Mouse (Mus musculus) forebrain, embryonic 12.5 days (tissue): ENCODE results near the gene Pabpn1. TPM values are rescaled to one million over a fixed set of nuclear protein-coding genes. Genes with fewer than 3 reads are reported as not detected.
"Not testable (repeated sequence)": the region's sequence is repeated elsewhere in the genome, so short reads cannot be mapped to it uniquely, and the experiment has no call there.

ENCODE experiments used
- ATAC-seq: fragments of 200-750 bp; cut with Nextera tagmentation; 2 replicates; pipeline ENCODE4 v1.8.0; 2017; ENCODE audit warnings: moderate TSS enrichment; ENCODE audit not compliant: low FRiP score
- H3K27ac ChIP-seq: fragments of 300-500 bp; sonication (generic); 2 replicates; pipeline ENCODE4 v1.5.1; 2016; ENCODE audit warnings: mild to moderate bottlenecking
- H3K27me3 ChIP-seq: fragments of 300-500 bp; sonication (generic); 2 replicates; pipeline ENCODE4 v1.6.1; 2016; ENCODE audit warnings: mild to moderate bottlenecking
- H3K36me3 ChIP-seq: fragments of 300-500 bp; sonication (generic); replicated peaks from 2 replicates; pipeline ENCODE4 v1.6.1; 2016; ENCODE audit warnings: mild to moderate bottlenecking
- H3K4me1 ChIP-seq: fragments of 300-500 bp; sonication (generic); 2 replicates; pipeline ENCODE4 v1.6.1; 2016
- H3K4me2 ChIP-seq: fragments of 300-500 bp; sonication (generic); 2 replicates; pipeline ENCODE4 v1.6.1; 2016; ENCODE audit warnings: mild to moderate bottlenecking, moderate library complexity
- H3K4me3 ChIP-seq: fragments of 300-500 bp; sonication (generic); replicated peaks from 2 replicates; pipeline ENCODE4 v1.5.1; 2016; ENCODE audit warnings: mild to moderate bottlenecking
- H3K9ac ChIP-seq: fragments of 300-500 bp; sonication (generic); 2 replicates; pipeline ENCODE4 v1.6.1; 2016; ENCODE audit warnings: mild to moderate bottlenecking
- H3K9me3 ChIP-seq: fragments of 300-500 bp; sonication (generic); 2 replicates; pipeline ENCODE4 v1.6.1; 2016
- WGBS: fragments of 180-500 bp; shearing (Covaris S2); methylation state at CpG from one replicate; pipeline ENCODE4 v1.1.7; 2016; 5-methylcytosine and 5-hydroxymethylcytosine counted together
- polyA plus RNA-seq: library from polyadenylated mRNA; unstranded; fragments of >200 nt; fragmentation: Nextera tagmentation; extraction: Ambion mirVana; gene quantifications from 2 replicates; pipeline ENCODE4 v1.2.1, GENCODE M21; 2016

The Pabpn1 gene
- polyA plus RNA-seq, 1 experiment from 2014 or later, result 211 TPM

- no peak overlapping the region for H3K9ac ChIP-seq
- no peak overlapping the region for H3K27ac ChIP-seq
- no peak overlapping the region for H3K4me2 ChIP-seq
- no peaks in the 10 kb centered on the region for H3K27me3 ChIP-seq
- H3K36me3 ChIP-seq, result no peaks in the 10 kb centered on the region
- no peak for ATAC-seq
- no peaks in the 10 kb centered on the region for H3K9me3 ChIP-seq
- H3K4me3 ChIP-seq, result no peak overlapping the region
- no peaks in the 10 kb centered on the region; the same call in 1 of the 2 replicates for H3K4me1 ChIP-seq
- WGBS, result 87% methylated on average over 3 of the region's 3 CpGs
These were observed 47.9 kb downstream of the Pabpn1 start for GRCm38 (mm10) chr14:54940176-54940530.

- no peaks in the 10 kb centered on the region for H3K27me3 ChIP-seq
These were observed 49.0 kb downstream of the Pabpn1 start for GRCm38 (mm10) chr14:54941024-54941978.

DNA sequence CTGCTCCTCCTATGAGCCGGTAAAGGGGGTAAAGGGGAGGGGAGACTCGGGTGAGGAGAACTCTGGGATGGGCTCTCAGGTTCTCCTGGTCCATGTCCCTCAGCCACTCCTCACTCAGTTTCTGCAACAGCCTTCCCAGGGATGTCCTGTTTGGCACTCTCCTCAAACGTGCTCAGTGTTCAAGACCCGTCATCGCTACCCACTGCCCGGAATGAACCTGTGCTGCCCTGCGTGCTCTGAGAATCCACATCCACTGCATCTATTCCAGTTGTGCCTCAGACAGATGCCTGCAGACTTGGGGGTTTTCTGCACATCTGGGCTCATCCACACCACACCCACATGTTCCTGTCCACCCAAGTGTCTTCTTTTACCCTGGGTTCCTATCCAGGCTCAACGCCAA is 50.2 kb downstream of the Pabpn1 start:
- no peaks in the 10 kb centered on the region for H3K9me3 ChIP-seq
- H3K27me3 ChIP-seq, result no peaks in the 10 kb centered on the region
- H3K4me1 ChIP-seq, result no peaks in the 10 kb centered on the region
- no peak overlapping the region for H3K27ac ChIP-seq
- H3K4me3 ChIP-seq, result no peak overlapping the region
- no peak overlapping the region for H3K9ac ChIP-seq
- ATAC-seq, result no peak
- WGBS, result 93% methylated on average over 8 of the region's 8 CpGs
- no peaks in the 10 kb centered on the region for H3K36me3 ChIP-seq
- H3K4me2 ChIP-seq, result no peak overlapping the region

More at GRCm38 (mm10) chr14:54941024-54941978, 49.0 kb downstream of the Pabpn1 start:
- Histone ChIP-seq H3K36me3 (no peaks in the 10 kb centered on the region), H3K4me3 (no peak overlapping the region), H3K4me1 (no peaks in the 10 kb centered on the region; the same call in 1 of the 2 replicates), H3K9me3 (no peaks in the 10 kb centered on the region), H3K9ac (no peak overlapping the region), H3K27ac (no peak overlapping the region), H3K4me2 (no peak overlapping the region)
- ATAC-seq, result no peak
- WGBS, result 65% methylated on average over 13 of the region's 13 CpGs

- Histone ChIP-seq H3K4me1 (no peaks in the 10 kb centered on the region), H3K27ac (no peak overlapping the region), H3K9me3 (no peaks in the 10 kb centered on the region), H3K4me3 (no peak overlapping the region), H3K4me2 (no peak overlapping the region), H3K9ac (no peak overlapping the region), H3K36me3 (no peaks in the 10 kb centered on the region), H3K27me3 (no peaks in the 10 kb centered on the region)
- no peak for ATAC-seq
- WGBS, result 96% methylated on average over 7 of the region's 7 CpGs
These were observed 51.7 kb downstream of the Pabpn1 start for GRCm38 (mm10) chr14:54943971-54944370.

DNA sequence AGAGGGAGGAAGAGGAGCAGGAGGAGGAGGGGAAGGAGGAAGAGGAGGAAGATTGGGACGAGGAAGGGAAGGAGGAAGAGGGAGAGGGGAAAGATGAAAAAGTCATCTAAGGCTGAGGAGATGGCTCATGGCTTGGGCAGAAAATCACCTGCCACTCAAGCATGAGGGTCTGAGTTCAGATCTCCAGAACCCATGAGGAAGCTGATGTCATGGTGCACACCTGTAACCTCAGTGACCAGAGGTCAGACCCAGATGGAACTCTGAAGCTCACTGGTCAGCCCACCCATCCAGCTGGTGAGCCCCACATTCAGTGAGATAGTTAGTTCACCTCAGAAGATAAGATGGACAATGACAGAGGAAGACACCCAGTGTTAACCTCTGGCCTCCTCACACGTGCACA is 52.6 kb downstream of the Pabpn1 start:
- Histone ChIP-seq H3K9me3 (no peaks in the 10 kb centered on the region), H3K4me2 (no peak overlapping the region), H3K27me3 (no peaks in the 10 kb centered on the region), H3K36me3 (no peaks in the 10 kb centered on the region), H3K4me3 (no peak overlapping the region), H3K27ac (no peak overlapping the region), H3K4me1 (no peaks in the 10 kb centered on the region), H3K9ac (no peak overlapping the region)
- 70% methylated on average over 2 of the region's 2 CpGs for WGBS
- no peak for ATAC-seq

- ATAC-seq, result no peak
- Histone ChIP-seq H3K27me3 (no peaks in the 10 kb centered on the region), H3K4me2 (no peak overlapping the region), H3K4me3 (no peak overlapping the region), H3K9me3 (no peaks in the 10 kb centered on the region), H3K9ac (no peak overlapping the region), H3K27ac (no peak overlapping the region), H3K4me1 (no peaks in the 10 kb centered on the region), H3K36me3 (no peaks in the 10 kb centered on the region)
- 88% methylated on average over 19 of the region's 19 CpGs for WGBS
These were observed 53.8 kb downstream of the Pabpn1 start for GRCm38 (mm10) chr14:54945975-54946704.

- 87% methylated on average over 11 of the region's 11 CpGs for WGBS
- not testable (repeated sequence) for H3K4me2 ChIP-seq, H3K9me3 ChIP-seq, H3K27ac ChIP-seq, ATAC-seq, H3K27me3 ChIP-seq, H3K4me1 ChIP-seq, H3K9ac ChIP-seq, H3K36me3 ChIP-seq, H3K4me3 ChIP-seq
These were observed 54.7 kb downstream of the Pabpn1 start for GRCm38 (mm10) chr14:54947008-54947407.

Other genes starting within 250 kb of the Pabpn1 start
- gene 1700123O20Rik, start 206.3 kb upstream of the Pabpn1 start, polyA plus RNA-seq, result 87.5 and 89.7 TPM in 2 replicates
- 188 and 190 TPM in 2 replicates for gene Acin1, start 205.6 kb upstream of the Pabpn1 start, polyA plus RNA-seq
- gene Gm29776, start 193.7 kb upstream of the Pabpn1 start, polyA plus RNA-seq, result not detected in 2 replicates
- gene Cebpe, start 180.3 kb upstream of the Pabpn1 start, polyA plus RNA-seq, result not detected in 2 replicates
- gene Slc7a8, start 110.6 kb upstream of the Pabpn1 start, polyA plus RNA-seq, result 2.3 and 2.7 TPM in 2 replicates
- gene Rnf212b, start 78.4 kb upstream of the Pabpn1 start, polyA plus RNA-seq, result not detected in 2 replicates
- gene Homez, start 21.5 kb upstream of the Pabpn1 start, polyA plus RNA-seq, result 13.9 and 18.5 TPM in 2 replicates
- 1.1 and 1.3 TPM in 2 replicates for gene Ppp1r3e, start 14.9 kb upstream of the Pabpn1 start, polyA plus RNA-seq
- 3.3 and 3.4 TPM in 2 replicates for gene Bcl2l2, start 9.1 kb upstream of the Pabpn1 start, polyA plus RNA-seq
- gene Gm20521, start 9.1 kb upstream of the Pabpn1 start, polyA plus RNA-seq, result 0.27 TPM in 1 of 2 replicates, not detected in the other
- 93.3 and 97.8 TPM in 2 replicates for gene Slc22a17, start 20.6 kb downstream of the Pabpn1 start, polyA plus RNA-seq
- gene Efs, start 33.6 kb downstream of the Pabpn1 start, polyA plus RNA-seq, result 36.8 and 37.8 TPM in 2 replicates
- gene Il25, start 40.2 kb downstream of the Pabpn1 start, polyA plus RNA-seq, result not detected in 2 replicates
- 1.4 and 2.0 TPM in 2 replicates for gene Cmtm5, start 43.8 kb downstream of the Pabpn1 start, polyA plus RNA-seq
- 1.5 and 1.8 TPM in 2 replicates for gene Myh6, start 74.4 kb downstream of the Pabpn1 start, polyA plus RNA-seq
- gene Gm17428, start 84.4 kb downstream of the Pabpn1 start, polyA plus RNA-seq, result not detected in 2 replicates
- gene Myh7, start 102.1 kb downstream of the Pabpn1 start, polyA plus RNA-seq, result 3.6 and 4.2 TPM in 2 replicates
- 71.7 and 73.3 TPM in 2 replicates for gene Ngdn, start 123.0 kb downstream of the Pabpn1 start, polyA plus RNA-seq
- gene Zfhx2, start 199.8 kb downstream of the Pabpn1 start, polyA plus RNA-seq, result 26.3 and 28.1 TPM in 2 replicates
- gene Thtpa, start 202.3 kb downstream of the Pabpn1 start, polyA plus RNA-seq, result 32.0 and 33.0 TPM in 2 replicates
- 10.2 and 11.4 TPM in 2 replicates for gene Ap1g2, start 214.1 kb downstream of the Pabpn1 start, polyA plus RNA-seq
- gene Jph4, start 224.4 kb downstream of the Pabpn1 start, polyA plus RNA-seq, result 9.0 and 9.4 TPM in 2 replicates